Mouse (Mus musculus): ENCODE data around the gene Tmem198b. TPM values are rescaled to one million over a fixed set of nuclear protein-coding genes. Genes with fewer than 3 reads are reported as not detected.

Tmem198b gene
- total RNA-seq, 2 experiments from 2014 or later, result 12.8 to 15.4 TPM

GRCm38 (mm10) chr10:128798676-128799075, 5.5 kb downstream of the Tmem198b start:
- DNase-seq, result no peak

GRCm38 (mm10) chr10:128795581-128795980, 8.6 kb downstream of the Tmem198b start:
- no peak for DNase-seq

GRCm38 (mm10) chr10:128794391-128794790, 9.8 kb downstream of the Tmem198b start:
- DNase-seq, result no peak

- DNase-seq, result no peak
Observed at GRCm38 (mm10) chr10:128793258-128793657, 10.9 kb downstream of the Tmem198b start.

- DNase-seq, result no peak
Observed at GRCm38 (mm10) chr10:128792041-128792440, 12.1 kb downstream of the Tmem198b start.

- peak; percentile 25 for DNase-seq
Observed at GRCm38 (mm10) chr10:128790398-128791124, 13.6 kb downstream of the Tmem198b start, which contains the start of gene Mmp19. Mmp19 (plus strand) TSS chr10:128790910.

GRCm38 (mm10) chr10:128780200-128780599, 24.0 kb downstream of the Tmem198b start:
- DNase-seq, result no peak

- peak; percentile 87 for DNase-seq
Observed at GRCm38 (mm10) chr10:128779011-128779795, 25.0 kb downstream of the Tmem198b start.

GRCm38 (mm10) chr10:128778441-128778840, 25.7 kb downstream of the Tmem198b start:
- DNase-seq, result no peak

GRCm38 (mm10) chr10:128773685-128774084, 30.5 kb downstream of the Tmem198b start:
- DNase-seq, result no peak

GRCm38 (mm10) chr10:128772895-128773294, 31.3 kb downstream of the Tmem198b start:
- no peak for DNase-seq

Other genes with a start within 250 kb of the Tmem198b start
- 10 to 100 TPM; 81.9 to 82.5 TPM for gene Pa2g4, start 238.4 kb downstream of the Tmem198b start, total RNA-seq (2021)
- gene Erbb3, start 214.7 kb downstream of the Tmem198b start, total RNA-seq (2021), result 1 to 10 TPM; 7.1 to 8.2 TPM
- 100 to 1,000 TPM; 505 to 516 TPM for gene Rps26, start 177.6 kb downstream of the Tmem198b start, total RNA-seq (2021)
- 1 to 10 TPM; 1.7 to 2.4 TPM for gene Ikzf4, start 158.4 kb downstream of the Tmem198b start, total RNA-seq (2021)
- gene Suox, start 130.3 kb downstream of the Tmem198b start, total RNA-seq (2021), result 10 to 100 TPM; 11.6 to 12.1 TPM
- 10 to 100 TPM; 65.1 to 66.3 TPM for gene Rab5b, start 108.1 kb downstream of the Tmem198b start, total RNA-seq (2021)
- gene Pmel, start 100.2 kb downstream of the Tmem198b start, total RNA-seq (2021), result 1 to 10 TPM; 1.3 to 1.8 TPM
- gene Cdk2, start 99.3 kb downstream of the Tmem198b start, total RNA-seq (2021), result 10 to 100 TPM; 59.2 to 63.1 TPM
- gene Dgka, start 59.5 kb downstream of the Tmem198b start, total RNA-seq (2021), result 1 to 10 TPM; 5.3 to 6.5 TPM
- 10 to 100 TPM; 20.3 to 21.9 TPM for gene Pym1, start 56.5 kb downstream of the Tmem198b start, total RNA-seq (2021)
- 1 to 10 TPM; 2.3 to 2.9 TPM for gene Mmp19, start 13.5 kb downstream of the Tmem198b start, total RNA-seq (2021)
- 10 to 100 TPM; 45.0 to 48.0 TPM for gene Dnajc14, start 308 bp downstream of the Tmem198b start, total RNA-seq (2021)
- gene Sarnp, start 13.0 kb upstream of the Tmem198b start, total RNA-seq (2021), result 10 to 100 TPM; 56.1 to 57.3 TPM
- 10 to 100 TPM in 1 of 2 experiments, 1 to 10 TPM in 1; 9.5 to 10.1 TPM for gene Ormdl2, start 17.3 kb upstream of the Tmem198b start, total RNA-seq (2021)
- gene Gdf11, start 87.3 kb upstream of the Tmem198b start, total RNA-seq (2021), result 1 to 10 TPM; 3.8 to 4.1 TPM
- 100 to 1,000 TPM; 216 to 226 TPM for gene Cd63, start 96.6 kb upstream of the Tmem198b start, total RNA-seq (2021)
- gene Rdh5, start 118.5 kb upstream of the Tmem198b start, total RNA-seq (2021), result 1 to 10 TPM; 5.3 to 5.6 TPM
- gene Bloc1s1, start 119.7 kb upstream of the Tmem198b start, total RNA-seq (2021), result 100 to 1,000 TPM; 152 to 180 TPM
- 10 to 100 TPM; 69.6 to 78.5 TPM for gene Itga7, start 129.4 kb upstream of the Tmem198b start, total RNA-seq (2021)
- gene Mettl7b, start 156.6 kb upstream of the Tmem198b start, total RNA-seq (2021), result under 1 TPM in 1 of 2 experiments, not detected in 1; 0.21 TPM
- gene Olfr9, start 185.1 kb upstream of the Tmem198b start, total RNA-seq (2021), result not detected
- not detected for gene Olfr763, start 206.4 kb upstream of the Tmem198b start, total RNA-seq (2021)
- gene Olfr764-ps1, start 235.5 kb upstream of the Tmem198b start, total RNA-seq (2021), result not detected
- not detected for gene Olfr765, start 245.6 kb upstream of the Tmem198b start, total RNA-seq (2021)

Measured in heart, postnatal 4 days (tissue).